Mouse (Mus musculus) limb, embryonic 10.5 days (tissue): ENCODE measurements at regions not wholly inside any gene's neighbourhood (a gene's known extent, or its start where the extent isn't known, plus 50 kb on each side); places are given as distances from the start of the nearest gene placed in this dataset.

Experiments
- DNase-seq: peaks from one replicate; pipeline ENCODE4 v3.0.0-alpha.2; 2017; ENCODE audit warnings: low spot score
- H3K27ac ChIP-seq: fragments of 300-500 bp; sonication (generic); 2 replicates; pipeline ENCODE4 v1.5.1; 2016; ENCODE audit warnings: mild to moderate bottlenecking
- H3K27me3 ChIP-seq: fragments of 300-500 bp; sonication (generic); 2 replicates; pipeline ENCODE4 v1.6.1; 2016; ENCODE audit warnings: low read depth, mild to moderate bottlenecking; ENCODE audit not compliant: poor library complexity, severe bottlenecking
- H3K36me3 ChIP-seq: fragments of 300-500 bp; sonication (generic); 2 replicates; pipeline ENCODE4 v1.6.1; 2016; ENCODE audit warnings: mild to moderate bottlenecking, moderate library complexity
- H3K4me1 ChIP-seq: fragments of 300-500 bp; sonication (generic); 2 replicates; pipeline ENCODE4 v1.6.1; 2016
- H3K4me3 ChIP-seq: fragments of 300-500 bp; sonication (generic); 2 replicates; pipeline ENCODE4 v1.5.1; 2016; ENCODE audit warnings: mild to moderate bottlenecking, moderate library complexity
- H3K9me3 ChIP-seq: fragments of 300-500 bp; sonication (generic); replicated peaks from 2 replicates; pipeline ENCODE4 v1.6.1; 2016; ENCODE audit warnings: mild to moderate bottlenecking
- WGBS: fragments of 180-500 bp; shearing (Covaris S2); methylation state at CpG from one replicate; pipeline ENCODE4 v1.1.7; 2016; 5-methylcytosine and 5-hydroxymethylcytosine counted together

GRCm38 (mm10) chr17:27335621-27336020 is 131.4 kb upstream of the Lemd2 start:
- no peak overlapping the region for H3K27ac ChIP-seq
- no peak overlapping the region for H3K4me3 ChIP-seq
- no peak for DNase-seq
- no peaks in the 10 kb centered on the region for H3K9me3 ChIP-seq
- peaks cover 15% of the 10 kb centered on the region; the same call in 1 of the 2 replicates for H3K4me1 ChIP-seq
- 0 out of 2 replicates have a peak, but pooled peaks cover 6% of the 10 kb centered on the region for H3K27me3 ChIP-seq
- no peaks in the 10 kb centered on the region for H3K36me3 ChIP-seq
- WGBS: 79% methylated on average over 4 of the region's 4 CpGs

GRCm38 (mm10) chr17:27333593-27333992 is 129.3 kb upstream of the Lemd2 start:
- Histone ChIP-seq H3K9me3 (no peaks in the 10 kb centered on the region), H3K4me3 (no peak overlapping the region), H3K4me1 (peaks cover 25% of the 10 kb centered on the region), H3K27ac (no peak overlapping the region), H3K36me3 (no peaks in the 10 kb centered on the region), H3K27me3 (peaks cover 6% of the 10 kb centered on the region; the same call in 1 of the 2 replicates)
- no peak for DNase-seq
- WGBS: 81% methylated on average over 16 of the region's 16 CpGs

GRCm38 (mm10) chr17:27333141-27333540 is 128.9 kb upstream of the Lemd2 start:
- Histone ChIP-seq H3K27me3 (peaks cover 11% of the 10 kb centered on the region; the same call in 1 of the 2 replicates), H3K9me3 (no peaks in the 10 kb centered on the region), H3K27ac (no peak overlapping the region), H3K36me3 (no peaks in the 10 kb centered on the region), H3K4me3 (no peak overlapping the region), H3K4me1 (peaks cover 25% of the 10 kb centered on the region)
- 89% methylated on average over 6 of the region's 6 CpGs for WGBS
- no peak for DNase-seq

GRCm38 (mm10) chr17:27332076-27332475 is 127.8 kb upstream of the Lemd2 start:
- H3K4me3 ChIP-seq: no peak overlapping the region
- no peak overlapping the region for H3K27ac ChIP-seq
- no peak for DNase-seq
- H3K9me3 ChIP-seq: no peaks in the 10 kb centered on the region
- peaks cover 23% of the 10 kb centered on the region for H3K4me1 ChIP-seq
- H3K36me3 ChIP-seq: no peaks in the 10 kb centered on the region
- peaks cover 20% of the 10 kb centered on the region for H3K27me3 ChIP-seq
- WGBS: 86% methylated on average over 4 of the region's 4 CpGs

GRCm38 (mm10) chr17:27331630-27332029 is 127.4 kb upstream of the Lemd2 start:
- Histone ChIP-seq H3K9me3 (no peaks in the 10 kb centered on the region), H3K27ac (no peak overlapping the region), H3K4me1 (peaks cover 20% of the 10 kb centered on the region), H3K27me3 (peaks cover 25% of the 10 kb centered on the region), H3K4me3 (no peak overlapping the region), H3K36me3 (no peaks in the 10 kb centered on the region)
- 93% methylated on average over 5 of the region's 5 CpGs for WGBS
- no peak for DNase-seq

GRCm38 (mm10) chr17:27329791-27330190 is 125.5 kb upstream of the Lemd2 start:
- no peaks in the 10 kb centered on the region for H3K9me3 ChIP-seq
- 65% methylated on average over 6 of the region's 6 CpGs for WGBS
- no peak for DNase-seq

GRCm38 (mm10) chr17:27329183-27329582 is 124.9 kb upstream of the Lemd2 start:
- DNase-seq: no peak
- peaks cover 43% of the 10 kb centered on the region for H3K27me3 ChIP-seq
- H3K9me3 ChIP-seq: no peaks in the 10 kb centered on the region
- 82% methylated on average over 8 of the region's 8 CpGs for WGBS
- H3K27ac ChIP-seq: no peak overlapping the region
- H3K4me3 ChIP-seq: no peak overlapping the region
- H3K36me3 ChIP-seq: no peaks in the 10 kb centered on the region
- peaks cover 18% of the 10 kb centered on the region for H3K4me1 ChIP-seq

More at GRCm38 (mm10) chr17:27329791-27330190, 125.5 kb upstream of the Lemd2 start:
- Histone ChIP-seq H3K4me3 (no peak overlapping the region), H3K36me3 (no peaks in the 10 kb centered on the region), H3K4me1 (peaks cover 17% of the 10 kb centered on the region), H3K27ac (no peak overlapping the region), H3K27me3 (peaks cover 43% of the 10 kb centered on the region)

GRCm38 (mm10) chr17:27325002-27325460 is 120.8 kb upstream of the Lemd2 start:
- Histone ChIP-seq H3K4me3 (peak overlapping the region; percentile 31), H3K36me3 (no peaks in the 10 kb centered on the region), H3K9me3 (no peaks in the 10 kb centered on the region), H3K27me3 (peaks cover 56% of the 10 kb centered on the region), H3K4me1 (peaks cover 17% of the 10 kb centered on the region), H3K27ac (no peak overlapping the region)
- peak; percentile 78 for DNase-seq
- WGBS: 2% methylated on average over 18 of the region's 18 CpGs

- peaks cover 58% of the 10 kb centered on the region for H3K27me3 ChIP-seq
- DNase-seq: no peak
- H3K27ac ChIP-seq: no peak overlapping the region
- 82% methylated on average over 2 of the region's 2 CpGs for WGBS
- no peaks in the 10 kb centered on the region for H3K9me3 ChIP-seq
- H3K4me1 ChIP-seq: peaks cover 11% of the 10 kb centered on the region
- no peak overlapping the region for H3K4me3 ChIP-seq
- no peaks in the 10 kb centered on the region for H3K36me3 ChIP-seq
These were observed 119.2 kb upstream of the Lemd2 start for GRCm38 (mm10) chr17:27323513-27323912.

GRCm38 (mm10) chr17:27322891-27323509 is 118.7 kb upstream of the Lemd2 start:
- H3K4me1 ChIP-seq: peaks cover 12% of the 10 kb centered on the region
- H3K4me3 ChIP-seq: no peak overlapping the region
- peaks cover 53% of the 10 kb centered on the region for H3K27me3 ChIP-seq
- 83% methylated on average over 6 of the region's 6 CpGs for WGBS
- no peak overlapping the region for H3K27ac ChIP-seq
- H3K36me3 ChIP-seq: no peaks in the 10 kb centered on the region
- DNase-seq: no peak
- no peaks in the 10 kb centered on the region for H3K9me3 ChIP-seq

GRCm38 (mm10) chr17:27318969-27319695 is 114.9 kb upstream of the Lemd2 start:
- WGBS: 80% methylated on average over 7 of the region's 7 CpGs
- Histone ChIP-seq H3K27me3 (peaks cover 23% of the 10 kb centered on the region; the same call in 1 of the 2 replicates), H3K36me3 (no peaks in the 10 kb centered on the region), H3K27ac (0 out of 2 replicates have a peak overlapping the region, but pooled peaks have one; percentile 12), H3K4me1 (peaks cover 27% of the 10 kb centered on the region), H3K9me3 (no peaks in the 10 kb centered on the region), H3K4me3 (no peak overlapping the region)
- no peak for DNase-seq

GRCm38 (mm10) chr17:27317576-27318277 is 113.5 kb upstream of the Lemd2 start:
- DNase-seq: no peak
- no peak overlapping the region for H3K4me3 ChIP-seq
- H3K9me3 ChIP-seq: no peaks in the 10 kb centered on the region
- no peak overlapping the region for H3K27ac ChIP-seq
- H3K36me3 ChIP-seq: no peaks in the 10 kb centered on the region
- 72% methylated on average over 14 of the region's 14 CpGs for WGBS
- H3K4me1 ChIP-seq: peaks cover 27% of the 10 kb centered on the region
- peaks cover 20% of the 10 kb centered on the region; the same call in 1 of the 2 replicates for H3K27me3 ChIP-seq
